Mouse (Mus musculus) mouse embryonic stem cell (cell line): Measurements from ENCODE around the gene Klhl28.

Experiments used
- in situ Hi-C, 2 experiments: fragments of 300-500 bp; cut with MboI; formaldehyde crosslinking; loops; 1 replicate in 1 of 2; 3 replicates in 1 of 2; pipeline ENCODE4 v1.14.3; 2019 to 2020; ENCODE audit warnings: low sequenced_read_pairs in 2 of 2, low pct_unique_long_range_greater_than_20kb in 1 of 2, mixed read lengths in 1 of 2; ENCODE audit not compliant: unreplicated experiment in 1 of 2

The Klhl28 gene

GRCm38 (mm10) chr12:64965124-64966026 lies at the start of gene Klhl28, which contains the start of gene Togaram1:
Gene Klhl28 (minus strand): TSS chr12:64965534.
Gene Togaram1 (plus strand): TSS chr12:64965804.
- in situ Hi-C loops = no loop called here

- in situ Hi-C loops = no loop called here
Measured at GRCm38 (mm10) chr12:65007725-65008124, 42.4 kb upstream of the Klhl28 start.

GRCm38 (mm10) chr12:64977518-64977917 lies 12.2 kb upstream of the Klhl28 start:
- in situ Hi-C loops = no loop called here

- in situ Hi-C loops = no loop called here
Measured at GRCm38 (mm10) chr12:64976191-64976590, 10.9 kb upstream of the Klhl28 start.

- in situ Hi-C loops = no loop called here
Measured at GRCm38 (mm10) chr12:64975558-64975957, 10.2 kb upstream of the Klhl28 start.

GRCm38 (mm10) chr12:64972063-64972462 lies 6.7 kb upstream of the Klhl28 start:
- in situ Hi-C loops = no loop called here

DNA sequence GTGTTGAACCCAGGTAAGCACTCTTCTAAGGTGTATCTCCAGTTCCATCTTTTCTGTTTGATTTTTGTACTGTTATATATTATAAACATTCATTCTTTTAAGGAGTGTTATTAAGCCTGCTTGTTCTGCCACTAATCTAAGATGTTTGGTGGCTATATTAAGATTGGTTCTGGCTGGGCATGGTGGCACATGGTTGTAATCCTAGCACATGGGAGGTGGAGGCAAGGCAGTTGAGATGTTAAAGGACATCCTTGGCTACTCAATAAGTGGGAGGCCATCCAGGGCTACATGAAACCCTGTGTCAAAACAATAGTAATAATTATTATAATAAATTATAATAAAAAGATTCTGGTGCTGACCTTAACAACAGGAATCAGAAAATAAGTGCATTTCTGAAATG lies 6.1 kb upstream of the Klhl28 start:
- in situ Hi-C loops = no loop called here

DNA sequence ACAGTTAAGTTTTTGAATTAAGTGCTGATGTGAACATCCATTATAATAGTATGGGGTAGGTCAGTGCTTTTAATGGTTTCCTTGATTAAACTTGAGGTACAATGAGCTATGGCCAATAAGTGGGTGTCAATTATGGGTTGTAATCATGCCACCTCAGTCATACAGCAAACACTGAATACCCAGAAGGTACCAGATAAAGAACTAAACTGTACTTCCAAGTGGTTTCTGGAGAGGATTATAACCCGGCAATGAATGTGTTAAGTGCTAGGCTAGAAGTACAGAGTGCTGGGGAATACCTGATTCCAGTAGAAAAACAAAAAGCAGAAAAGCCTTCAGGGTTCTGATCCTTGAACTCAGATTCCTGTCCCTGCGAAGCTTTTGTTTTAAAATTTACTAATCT lies 2.7 kb upstream of the Klhl28 start:
- in situ Hi-C loops = no loop called here

DNA sequence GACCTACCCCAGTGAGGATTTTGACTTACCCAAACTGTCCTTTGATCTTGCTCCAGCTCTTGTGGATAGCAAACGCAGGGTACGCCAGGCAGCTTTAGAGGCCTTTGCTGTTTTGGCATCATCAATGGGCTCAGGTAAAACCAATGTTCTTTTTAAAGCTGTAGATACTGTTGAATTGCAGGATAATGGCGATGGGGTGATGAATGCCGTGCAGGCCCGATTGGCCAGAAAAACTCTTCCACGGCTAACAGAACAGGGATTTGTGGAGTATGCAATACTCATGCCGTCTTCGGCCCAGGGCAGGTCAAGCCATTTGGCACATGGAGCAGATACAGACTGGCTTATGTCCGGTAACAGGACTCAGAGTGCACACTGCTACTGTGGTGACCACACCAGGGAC lies 2.1 kb upstream of the Klhl28 start:
- in situ Hi-C loops = no loop called here

DNA sequence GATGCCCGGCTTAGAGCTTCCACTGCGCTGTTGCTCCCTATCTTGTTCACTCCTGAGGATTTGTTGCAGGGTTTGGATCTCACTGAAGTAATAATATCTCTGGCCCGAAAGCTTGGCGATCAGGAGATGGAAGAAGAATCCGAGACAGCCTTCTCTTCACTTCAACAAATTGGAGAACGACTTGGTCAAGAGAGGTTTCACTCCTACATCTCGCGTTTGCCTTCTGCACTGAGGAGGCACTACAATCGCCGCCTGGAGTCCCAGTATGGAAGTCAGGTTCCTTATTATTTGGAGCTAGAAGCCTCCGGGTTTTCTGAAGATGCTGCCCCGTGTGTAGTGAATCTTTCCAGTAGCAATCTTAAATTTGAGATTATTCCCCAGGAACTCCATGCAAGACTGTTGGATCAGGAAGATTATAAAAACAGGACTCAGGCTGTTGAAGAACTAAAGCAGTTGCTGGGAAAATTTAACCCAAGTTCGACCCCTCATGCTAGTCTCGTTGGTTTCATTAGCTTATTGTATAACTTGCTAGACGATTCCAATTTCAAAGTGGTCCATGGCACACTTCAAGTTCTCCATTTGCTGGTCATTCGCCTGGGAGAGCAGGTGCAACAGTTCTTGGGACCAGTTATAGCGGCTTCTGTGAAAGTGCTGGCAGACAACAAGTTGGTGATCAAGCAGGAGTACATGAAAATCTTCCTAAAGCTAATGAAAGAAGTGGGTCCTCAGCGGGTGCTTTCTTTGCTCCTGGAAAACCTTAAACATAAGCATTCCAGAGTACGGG lies 1.5 kb upstream of the Klhl28 start:
- in situ Hi-C loops = no loop called here

DNA sequence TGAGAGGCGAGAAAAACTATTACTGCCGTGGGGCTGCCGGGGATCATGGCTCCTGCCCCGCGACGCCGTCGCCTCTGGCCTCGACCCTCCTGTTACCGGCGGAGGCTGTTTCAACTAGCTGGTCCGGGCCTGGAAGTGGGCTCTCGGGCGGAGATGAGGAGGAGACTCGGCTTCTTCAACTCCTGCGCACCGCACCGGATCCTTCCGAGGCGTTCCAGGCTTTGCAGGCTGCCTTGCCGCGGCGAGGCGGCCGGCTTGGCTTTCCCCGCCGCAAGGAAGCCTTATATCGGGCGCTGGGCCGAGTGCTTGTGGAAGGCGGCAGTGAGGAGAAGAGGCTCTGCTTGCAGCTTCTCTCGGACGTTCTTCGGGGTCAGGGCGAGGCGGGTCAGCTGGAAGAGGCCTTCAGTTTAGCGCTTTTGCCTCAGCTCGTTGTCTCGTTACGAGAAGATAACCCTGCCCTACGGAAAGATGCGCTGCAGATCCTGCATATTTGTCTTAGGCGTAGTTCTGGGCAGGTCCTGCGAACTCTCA lies 832 bp upstream of the Klhl28 start:
- in situ Hi-C loops = no loop called here

- in situ Hi-C loops = no loop called here
Measured at GRCm38 (mm10) chr12:64964560-64964959, 774 bp downstream of the Klhl28 start.

- in situ Hi-C loops = no loop called here
Measured at GRCm38 (mm10) chr12:64937493-64937892, 27.8 kb downstream of the Klhl28 start.

DNA sequence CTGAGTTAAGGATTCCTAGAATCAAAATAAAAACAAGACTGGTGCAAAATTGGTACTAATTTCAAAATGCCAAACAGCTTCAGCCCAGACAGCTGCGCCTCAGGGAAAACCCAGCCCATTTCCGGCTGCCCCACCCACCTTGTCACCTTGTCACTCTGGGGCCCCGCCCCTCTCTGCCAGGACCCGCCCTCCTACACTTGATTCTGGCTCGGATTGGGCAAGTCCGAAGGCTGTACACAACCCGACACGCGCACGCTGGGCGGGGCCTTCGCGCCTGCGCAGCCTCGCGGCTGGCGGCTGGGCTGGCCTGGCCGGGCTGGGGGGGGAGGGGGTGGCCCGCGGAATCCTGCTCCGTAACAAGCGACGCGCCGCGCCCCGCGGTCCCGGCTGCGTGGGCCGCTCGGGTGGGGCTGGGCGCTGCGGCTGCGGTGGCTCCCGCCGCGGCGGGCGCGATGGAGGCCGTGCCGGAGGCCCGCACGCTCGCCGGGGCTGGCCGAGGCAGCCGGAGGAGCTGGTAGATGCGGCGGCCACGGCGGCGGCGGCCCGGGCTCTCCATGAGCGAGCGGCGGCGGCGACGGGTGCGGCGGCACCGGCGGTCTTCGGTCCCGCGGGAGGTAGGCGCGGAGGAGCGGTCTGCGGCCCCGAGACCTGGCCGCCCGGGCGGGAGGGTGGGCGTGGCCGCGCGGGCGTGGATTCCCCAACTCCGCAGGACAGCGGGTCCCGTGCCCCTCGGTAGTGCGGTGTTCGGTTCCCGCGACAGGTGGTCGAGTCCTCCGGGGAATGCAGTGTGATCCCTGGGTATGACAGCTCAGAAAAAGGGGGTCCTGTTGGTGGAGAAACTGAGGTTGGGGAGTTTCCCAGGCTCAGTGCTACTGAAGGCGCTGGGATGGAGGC lies 47.5 kb downstream of the Klhl28 start, which contains the start of gene Gm527:
Gene Gm527, plus strand, starts transcription at position 329 of the 894 bp plus-strand sequence.
- in situ Hi-C loops = no loop called here

DNA sequence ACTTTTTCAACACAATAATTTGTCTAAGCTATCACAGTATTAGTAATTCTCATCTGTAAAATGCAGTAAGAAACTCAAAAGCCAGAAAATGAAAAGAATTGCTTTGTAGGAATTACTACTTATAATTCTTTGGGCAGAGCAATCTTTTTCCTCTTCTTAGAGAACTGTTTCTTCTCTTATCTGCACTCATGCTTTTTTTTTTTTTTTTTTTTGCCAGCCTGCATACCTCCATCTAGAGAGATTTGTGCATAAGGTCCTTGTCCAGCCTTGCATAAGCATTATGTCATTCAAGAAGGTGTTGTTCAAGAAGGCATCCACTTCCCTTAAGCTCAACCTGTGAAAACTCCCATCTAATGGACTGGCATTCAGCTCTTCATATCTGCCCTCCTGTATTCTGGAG lies 48.6 kb downstream of the Klhl28 start:
- in situ Hi-C loops = no loop called here

DNA sequence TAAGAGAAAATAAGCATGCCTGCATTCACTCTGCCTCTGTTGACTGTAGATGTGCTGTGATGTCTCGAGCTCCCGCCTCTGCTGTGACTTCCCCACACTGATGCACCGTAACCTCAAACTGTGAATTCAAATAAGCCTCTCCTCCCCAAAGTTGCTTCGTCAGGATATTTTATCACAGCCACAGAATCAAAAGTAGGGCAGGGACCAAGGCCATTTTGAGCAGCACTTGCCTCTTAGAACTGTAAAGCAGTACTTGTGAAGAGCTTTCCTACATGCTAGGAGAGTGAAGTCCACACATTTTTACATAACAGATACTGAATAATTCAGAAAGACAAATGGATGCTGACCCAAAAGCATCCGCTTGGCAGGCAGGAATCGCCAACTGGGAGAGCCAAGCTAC lies 52.3 kb downstream of the Klhl28 start:
- in situ Hi-C loops = no loop called here

GRCm38 (mm10) chr12:64903186-64903585 lies 62.1 kb downstream of the Klhl28 start:
- in situ Hi-C loops = no loop called here

DNA sequence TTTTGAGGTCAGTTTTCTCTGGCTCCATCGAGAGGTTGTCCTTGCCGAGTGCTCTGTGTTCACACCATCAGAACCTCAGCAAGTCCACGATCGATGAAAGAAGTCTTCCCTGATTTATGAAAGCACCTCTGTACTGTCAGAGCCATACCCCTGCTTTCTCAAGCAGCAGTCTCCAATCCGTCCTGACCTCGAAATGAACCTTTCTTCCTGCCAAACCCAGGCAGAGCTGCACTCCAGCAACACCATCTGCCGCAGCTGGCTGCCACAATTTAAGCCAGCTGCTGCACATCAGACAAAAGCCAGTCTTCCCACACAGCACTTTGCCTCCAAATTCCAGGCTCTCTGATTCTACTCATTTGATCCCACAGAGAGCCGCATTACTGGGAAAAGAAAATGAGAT lies 62.8 kb downstream of the Klhl28 start:
- in situ Hi-C loops = no loop called here
